Mouse (Mus musculus) ES-CJ7 (cell line): ENCODE data around the gene Stk17b.
A peak's percentile ranks its signal among the peaks of the same experiment; 100 is the strongest.
"Not testable (repeated sequence)": the region's sequence is repeated elsewhere in the genome, so short reads cannot be mapped to it uniquely, and the experiment has no call there.

ENCODE experiments used
- DNase-seq: peaks from one replicate; pipeline ENCODE4 v3.0.0; 2011; ENCODE audit warnings: low read depth, low spot score

The Stk17b gene

GRCm38 (mm10) chr1:53782956-53783355 lies 2.1 kb downstream of the Stk17b start:
- DNase-seq, result no peak

GRCm38 (mm10) chr1:53782079-53782478 lies 2.9 kb downstream of the Stk17b start:
- no peak for DNase-seq

GRCm38 (mm10) chr1:53781311-53781710 lies 3.7 kb downstream of the Stk17b start:
- no peak for DNase-seq

GRCm38 (mm10) chr1:53776176-53776905 lies 8.7 kb downstream of the Stk17b start:
- no peak for DNase-seq

- DNase-seq, result no peak
These were observed 9.5 kb downstream of the Stk17b start for GRCm38 (mm10) chr1:53775545-53775944.

DNA sequence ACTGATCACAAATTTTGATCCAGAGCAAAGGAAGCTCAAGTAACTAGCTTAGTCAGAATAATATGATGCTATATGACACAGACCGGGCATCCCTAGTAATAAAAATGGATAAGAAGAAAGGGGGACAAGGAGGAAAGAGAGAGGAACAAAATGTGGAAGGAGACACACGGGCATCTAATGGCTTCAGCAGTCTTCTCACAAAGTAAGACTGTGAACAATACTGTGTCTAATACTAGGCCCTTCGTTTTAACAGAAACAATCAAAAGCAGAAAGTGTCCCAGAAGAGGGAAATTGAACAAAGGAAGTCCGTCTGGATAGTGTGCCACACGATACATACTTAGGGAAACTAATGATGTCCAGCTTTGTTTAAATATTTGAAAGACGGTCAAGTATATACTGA lies 10.0 kb downstream of the Stk17b start:
- no peak for DNase-seq

- no peak for DNase-seq
These were observed 10.5 kb downstream of the Stk17b start for GRCm38 (mm10) chr1:53774571-53774970.

GRCm38 (mm10) chr1:53773994-53774393 lies 11.0 kb downstream of the Stk17b start:
- DNase-seq, result no peak

DNA sequence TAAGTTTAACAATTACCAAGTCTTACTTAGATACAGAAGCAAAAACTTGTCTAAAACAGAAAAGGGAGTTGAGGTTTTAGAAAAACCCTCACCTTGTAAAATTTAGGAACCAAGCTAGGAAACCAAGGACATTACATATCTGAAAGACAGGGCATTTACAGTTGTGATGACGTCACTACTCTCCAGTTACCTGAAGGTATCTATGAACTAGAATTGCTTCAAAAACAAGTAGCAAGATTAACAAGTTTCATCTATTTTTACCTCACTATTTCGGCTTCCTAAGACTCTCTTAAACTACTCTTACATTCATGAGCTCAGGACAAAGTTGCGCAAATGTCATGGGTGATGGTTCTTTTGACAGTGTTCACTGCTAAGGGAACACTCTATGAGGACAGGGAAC lies 12.1 kb downstream of the Stk17b start:
- no peak for DNase-seq

- no peak for DNase-seq
These were observed 13.5 kb downstream of the Stk17b start for GRCm38 (mm10) chr1:53771476-53771875.

DNA sequence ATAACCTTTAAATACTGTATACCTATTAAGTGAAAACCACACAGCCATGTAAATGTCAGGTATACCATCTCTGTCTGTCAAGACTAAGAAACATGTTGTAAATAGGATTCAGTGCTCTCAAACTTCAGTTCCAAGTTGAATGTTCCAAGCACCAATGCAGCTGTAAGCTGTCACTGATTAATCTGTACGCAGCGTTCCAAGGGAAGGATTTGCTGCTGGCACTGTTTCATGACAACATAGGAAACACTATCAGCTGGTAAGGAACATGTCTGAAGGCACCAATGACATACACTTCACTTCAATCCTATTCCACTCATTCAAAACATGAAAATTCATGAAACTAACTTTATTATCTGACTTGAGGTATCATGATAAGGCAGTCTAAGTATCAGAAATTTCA lies 18.9 kb downstream of the Stk17b start:
- no peak for DNase-seq

- DNase-seq, result no peak
These were observed 27.7 kb downstream of the Stk17b start for GRCm38 (mm10) chr1:53757316-53757715.

- DNase-seq, result not testable (repeated sequence)
These were observed 31.5 kb downstream of the Stk17b start for GRCm38 (mm10) chr1:53753501-53753900.

DNA sequence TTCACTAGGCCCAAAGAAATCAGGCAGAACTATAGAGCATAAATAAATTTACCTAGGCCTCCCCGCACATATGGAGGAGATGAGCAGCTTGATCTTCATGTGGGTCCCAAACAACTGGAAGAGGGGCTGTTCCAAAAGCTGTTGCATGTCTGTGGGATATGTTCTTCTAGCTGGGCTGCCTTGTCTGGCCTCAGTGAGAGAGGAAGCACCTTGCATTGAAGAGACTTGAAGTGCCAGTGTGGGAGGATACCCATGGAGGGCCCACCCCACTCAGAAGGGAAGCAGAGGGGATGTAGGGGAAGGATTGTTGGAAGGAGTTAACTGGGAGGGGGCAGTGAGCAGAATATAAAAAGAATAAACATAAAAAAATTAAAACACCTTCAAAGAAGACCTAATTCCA lies 33.9 kb downstream of the Stk17b start:
- peak; percentile 75 for DNase-seq

GRCm38 (mm10) chr1:53750697-53751096 lies 34.3 kb downstream of the Stk17b start:
- peak; percentile 61 for DNase-seq

- DNase-seq, result peak; percentile 95
These were observed 35.1 kb downstream of the Stk17b start for GRCm38 (mm10) chr1:53749881-53750385.

DNA sequence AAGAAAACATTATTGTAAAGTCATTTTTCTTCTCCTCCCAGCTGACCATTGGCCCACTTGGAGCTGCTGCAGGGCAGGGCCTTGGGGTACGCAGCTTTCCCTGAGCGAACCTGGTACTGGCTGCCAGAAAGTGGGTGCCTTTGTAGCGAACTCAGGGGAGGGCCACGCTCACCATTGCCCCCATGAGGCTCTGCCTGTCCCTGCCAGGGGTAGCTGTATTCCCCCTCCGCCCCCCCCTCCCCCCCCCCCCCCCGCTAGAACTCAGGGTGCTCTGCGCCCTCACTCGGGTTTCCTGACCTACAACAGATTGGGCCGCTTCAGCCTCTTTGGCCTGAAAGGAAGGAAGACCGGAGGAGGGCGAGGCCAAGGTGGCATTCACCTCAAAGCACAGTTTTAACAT lies 36.5 kb downstream of the Stk17b start:
- DNase-seq, result peak; percentile 66

- peak; percentile 81 for DNase-seq
These were observed 39.0 kb downstream of the Stk17b start for GRCm38 (mm10) chr1:53746001-53746400.

- DNase-seq, result no peak
These were observed 43.1 kb downstream of the Stk17b start for GRCm38 (mm10) chr1:53741742-53742458.

- no peak for DNase-seq
These were observed 44.2 kb downstream of the Stk17b start for GRCm38 (mm10) chr1:53740777-53741336.

DNA sequence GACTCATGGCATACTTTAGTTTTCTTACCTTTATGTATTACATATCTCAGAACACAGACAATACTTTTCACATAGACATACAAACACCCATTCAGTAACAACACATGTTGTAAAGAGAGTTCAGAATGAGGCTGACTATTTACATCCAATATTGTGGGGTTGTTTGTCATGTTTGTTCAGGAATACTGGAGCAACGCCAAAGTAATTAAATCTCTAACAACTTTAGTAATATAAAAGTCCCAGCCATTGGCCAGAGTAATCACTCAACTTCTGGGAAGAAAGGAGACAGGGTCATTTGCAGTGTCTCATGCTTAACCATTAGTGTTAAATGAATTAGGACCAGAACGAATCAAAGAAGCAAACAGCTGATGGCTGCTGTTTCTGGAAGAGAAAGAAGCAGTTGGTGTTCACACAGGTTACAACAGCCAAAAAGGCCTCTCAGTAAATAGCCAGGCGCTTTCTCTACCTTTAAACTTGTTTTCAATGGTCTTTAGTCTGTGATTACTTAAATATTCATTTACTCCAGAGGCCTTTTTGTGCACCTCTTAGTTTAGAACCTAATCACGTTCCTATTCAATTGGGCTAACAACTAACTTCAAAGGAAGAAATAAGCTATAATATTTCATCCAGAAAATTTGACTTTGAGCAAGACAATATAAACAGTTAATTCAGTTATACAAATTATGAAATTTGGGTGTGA lies 44.8 kb downstream of the Stk17b start:
- DNase-seq, result not testable (repeated sequence)

DNA sequence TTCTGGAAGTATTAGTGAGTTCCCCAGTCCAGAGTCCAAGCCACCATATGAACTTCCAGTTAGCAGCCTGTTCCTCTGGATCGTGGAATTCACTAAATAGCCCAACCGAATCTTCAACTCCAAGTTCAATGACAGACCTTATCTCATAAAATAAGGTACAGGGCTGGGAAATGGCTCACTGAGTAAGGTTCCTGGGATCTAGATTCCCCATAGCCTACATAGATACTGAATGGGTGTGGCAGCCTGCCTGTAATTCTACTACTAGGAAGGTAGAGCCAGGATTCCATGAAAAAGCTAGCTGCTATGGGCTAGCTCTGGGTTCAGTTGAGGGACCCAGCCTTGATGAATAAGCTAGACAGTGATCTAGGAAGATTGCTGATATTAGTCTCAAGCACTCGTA lies 48.4 kb downstream of the Stk17b start:
- no peak for DNase-seq
